Mouse (Mus musculus) monocyte, adult 2 months (primary cell): ENCODE data around the gene Micu1.

ENCODE experiments used
- DNase-seq, 2 experiments: peaks; one replicate each; pipeline ENCODE4 v3.0.0; 2022; ENCODE audit warnings: low spot score in 2 of 2, low read depth in 1 of 2

Micu1 gene

GRCm38 (mm10) chr10:59720017-59720416 is 17.7 kb downstream of the Micu1 start:
- no peak for DNase-seq

GRCm38 (mm10) chr10:59721555-59721954 is 19.3 kb downstream of the Micu1 start:
- DNase-seq = no peak

GRCm38 (mm10) chr10:59724634-59725033 is 22.4 kb downstream of the Micu1 start:
- no peak for DNase-seq

GRCm38 (mm10) chr10:59727251-59727650 is 25.0 kb downstream of the Micu1 start:
- DNase-seq = no peak

GRCm38 (mm10) chr10:59729261-59729660 is 27.0 kb downstream of the Micu1 start:
- DNase-seq = no peak

GRCm38 (mm10) chr10:59729842-59730241 is 27.6 kb downstream of the Micu1 start:
- no peak for DNase-seq

- DNase-seq = peak in 1 of 2 experiments; percentile 41
Observed at GRCm38 (mm10) chr10:59736027-59736598, 33.8 kb downstream of the Micu1 start.

- no peak for DNase-seq
Observed at GRCm38 (mm10) chr10:59741448-59741847, 39.2 kb downstream of the Micu1 start.

GRCm38 (mm10) chr10:59743397-59743796 is 41.1 kb downstream of the Micu1 start:
- DNase-seq = no peak

GRCm38 (mm10) chr10:59743969-59744368 is 41.7 kb downstream of the Micu1 start:
- no peak for DNase-seq

GRCm38 (mm10) chr10:59747334-59747733 is 45.1 kb downstream of the Micu1 start:
- DNase-seq = no peak

GRCm38 (mm10) chr10:59748699-59749200 is 46.5 kb downstream of the Micu1 start:
- no peak for DNase-seq

GRCm38 (mm10) chr10:59753538-59754069 is 51.3 kb downstream of the Micu1 start:
- DNase-seq = no peak

- no peak for DNase-seq
Observed at GRCm38 (mm10) chr10:59754104-59754503, 51.8 kb downstream of the Micu1 start.

GRCm38 (mm10) chr10:59754901-59755300 is 52.6 kb downstream of the Micu1 start:
- DNase-seq = no peak

GRCm38 (mm10) chr10:59755681-59756080 is 53.4 kb downstream of the Micu1 start:
- DNase-seq = no peak

- no peak for DNase-seq
Observed at GRCm38 (mm10) chr10:59756090-59756489, 53.8 kb downstream of the Micu1 start.

- DNase-seq = no peak
Observed at GRCm38 (mm10) chr10:59756570-59756969, 54.3 kb downstream of the Micu1 start.

GRCm38 (mm10) chr10:59764781-59765180 is 62.5 kb downstream of the Micu1 start:
- no peak for DNase-seq

- no peak for DNase-seq
Observed at GRCm38 (mm10) chr10:59768369-59769079, 66.2 kb downstream of the Micu1 start.

- no peak for DNase-seq
Observed at GRCm38 (mm10) chr10:59771375-59772048, 69.2 kb downstream of the Micu1 start.

- no peak for DNase-seq
Observed at GRCm38 (mm10) chr10:59772049-59772397, 69.7 kb downstream of the Micu1 start.
